Mouse (Mus musculus) E14TG2a.4 (cell line): ENCODE results near the gene H2-Eb2.

Experiments
- CTCF ChIP-seq: conservative IDR thresholded peaks from 2 replicates; pipeline ENCODE4 v1.5.1; 2014; ENCODE audit warnings: low read length
- NANOG ChIP-seq: IDR thresholded peaks from 2 replicates; pipeline ENCODE4 v1.6.1; 2014; ENCODE audit warnings: borderline replicate concordance, low read length, mixed read lengths
- POU5F1 ChIP-seq: IDR thresholded peaks from 2 replicates; pipeline ENCODE4 v1.6.1; 2014; ENCODE audit warnings: low read length, borderline replicate concordance

DNA sequence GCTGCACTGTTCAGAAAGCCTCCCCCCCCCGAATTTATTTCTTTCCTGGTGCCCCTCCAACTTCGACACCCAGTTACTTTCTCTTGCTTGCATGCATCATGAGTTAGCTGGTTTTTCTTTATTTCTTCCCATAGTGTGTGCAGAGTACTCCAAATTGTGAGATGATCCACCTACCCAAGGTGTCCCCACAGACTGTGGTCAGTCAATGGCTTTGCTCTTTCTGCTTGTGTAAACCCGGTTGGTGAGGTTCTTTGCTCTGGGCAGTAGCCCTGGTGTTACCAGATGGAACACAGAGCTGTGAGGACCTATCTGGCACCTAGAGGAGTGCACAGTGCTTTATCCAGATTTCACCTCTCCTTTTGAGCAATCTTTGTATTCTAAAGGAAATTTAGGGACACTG, 37.3 kb upstream of the H2-Eb2 start:
- TF ChIP-seq CTCF = no peak
- TF ChIP-seq NANOG = no peak
- TF ChIP-seq POU5F1 = no peak
